Mouse (Mus musculus): ENCODE measurements around the gene Cpne5. TPM values are rescaled to one million over a fixed set of nuclear protein-coding genes. Genes with fewer than 3 reads are reported as not detected.
"Not testable (repeated sequence)": the region's sequence is repeated elsewhere in the genome, so short reads cannot be mapped to it uniquely, and the experiment has no call there.

The Cpne5 gene
- polyA plus RNA-seq, 1 experiment from 2014 or later, result 9.9 TPM

- H3K4me1 ChIP-seq, result peaks cover 4% of the 10 kb centered on the region; the same call in 1 of the 2 replicates
- no peak overlapping the region for H3K27ac ChIP-seq
- H3K9ac ChIP-seq, result no peak overlapping the region
- 93% methylated on average over 9 of the region's 9 CpGs for WGBS
- ATAC-seq (ENCODE audit: low FRiP score), result no peak
- peaks cover 79% of the 10 kb centered on the region for H3K36me3 ChIP-seq (replicated peaks)
- no peak overlapping the region for H3K4me2 ChIP-seq
- H3K27me3 ChIP-seq, result no peaks in the 10 kb centered on the region
- no peaks in the 10 kb centered on the region for H3K9me3 ChIP-seq
- no peak overlapping the region for H3K4me3 ChIP-seq (replicated peaks)
Observed at GRCm38 (mm10) chr17:29253684-29254083, 15.7 kb upstream of the Cpne5 start.

GRCm38 (mm10) chr17:29253236-29253635 lies 15.3 kb upstream of the Cpne5 start:
- H3K9me3 ChIP-seq, result no peaks in the 10 kb centered on the region
- no peak overlapping the region for H3K27ac ChIP-seq
- H3K4me2 ChIP-seq, result no peak overlapping the region
- peaks cover 4% of the 10 kb centered on the region; the same call in 1 of the 2 replicates for H3K4me1 ChIP-seq
- no peaks in the 10 kb centered on the region for H3K27me3 ChIP-seq
- H3K36me3 ChIP-seq (replicated peaks), result peaks cover 77% of the 10 kb centered on the region
- H3K9ac ChIP-seq, result no peak overlapping the region
- WGBS, result 93% methylated on average over 2 of the region's 2 CpGs
- H3K4me3 ChIP-seq (replicated peaks), result no peak overlapping the region
- ATAC-seq (ENCODE audit: low FRiP score), result no peak

GRCm38 (mm10) chr17:29251608-29252390 lies 13.8 kb upstream of the Cpne5 start:
- WGBS, result 81% methylated on average over 15 of the region's 15 CpGs
- peaks cover 64% of the 10 kb centered on the region for H3K36me3 ChIP-seq (replicated peaks)
- H3K4me3 ChIP-seq (replicated peaks), result no peak overlapping the region
- no peaks in the 10 kb centered on the region for H3K9me3 ChIP-seq
- no peak for ATAC-seq (ENCODE audit: low FRiP score)
- no peak overlapping the region for H3K4me2 ChIP-seq
- H3K27me3 ChIP-seq, result no peaks in the 10 kb centered on the region
- peaks cover 4% of the 10 kb centered on the region; the same call in 1 of the 2 replicates for H3K4me1 ChIP-seq
- peak overlapping the region; percentile 18; the same call in 1 of the 2 replicates for H3K9ac ChIP-seq
- H3K27ac ChIP-seq, result peak overlapping the region; percentile 46; the same call in 1 of the 2 replicates

GRCm38 (mm10) chr17:29251006-29251405 lies 13.0 kb upstream of the Cpne5 start:
- 86% methylated on average over 14 of the region's 14 CpGs for WGBS
- H3K27ac ChIP-seq; H3K4me1 ChIP-seq; ATAC-seq (ENCODE audit: low FRiP score); H3K4me3 ChIP-seq (replicated peaks); H3K4me2 ChIP-seq; H3K27me3 ChIP-seq; H3K9ac ChIP-seq; H3K9me3 ChIP-seq: not testable (repeated sequence)
- H3K36me3 ChIP-seq (replicated peaks), result peaks cover 61% of the 10 kb centered on the region

DNA sequence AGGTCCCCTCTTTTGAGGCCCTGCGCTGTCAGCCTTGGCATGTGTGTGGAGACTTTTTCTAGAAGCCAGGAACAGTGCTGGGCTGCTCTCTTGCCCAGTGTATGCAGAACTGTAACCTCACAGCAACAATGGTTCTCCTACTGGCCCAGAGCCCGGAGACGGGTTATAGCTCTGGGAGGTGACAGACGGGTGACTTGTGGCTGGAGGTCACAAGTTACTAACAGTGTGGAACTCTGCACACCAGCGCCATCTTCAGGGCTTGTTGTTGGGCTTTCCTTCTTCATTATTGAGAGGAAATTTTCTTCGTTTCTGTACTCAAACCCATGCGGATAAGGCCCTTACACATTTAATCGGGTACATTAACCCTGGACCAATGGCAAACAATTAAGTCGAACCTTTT lies 11.5 kb upstream of the Cpne5 start:
- Histone ChIP-seq H3K4me3 (replicated peaks) (no peak overlapping the region), H3K4me2 (no peak overlapping the region), H3K9me3 (no peaks in the 10 kb centered on the region), H3K36me3 (replicated peaks) (peaks cover 48% of the 10 kb centered on the region), H3K27me3 (0 out of 2 replicates have a peak, but pooled peaks cover under 1% of the 10 kb centered on the region), H3K9ac (no peak overlapping the region), H3K4me1 (peaks cover 24% of the 10 kb centered on the region), H3K27ac (no peak overlapping the region)
- WGBS, result 73% methylated on average over 9 of the region's 9 CpGs
- no peak for ATAC-seq (ENCODE audit: low FRiP score)

- H3K9ac ChIP-seq, result no peak overlapping the region
- peaks cover 38% of the 10 kb centered on the region for H3K36me3 ChIP-seq (replicated peaks)
- H3K4me1 ChIP-seq, result peaks cover 37% of the 10 kb centered on the region
- ATAC-seq (ENCODE audit: low FRiP score), result no peak
- H3K9me3 ChIP-seq, result no peaks in the 10 kb centered on the region
- H3K4me3 ChIP-seq (replicated peaks), result no peak overlapping the region
- peaks cover 4% of the 10 kb centered on the region; the same call in 1 of the 2 replicates for H3K27me3 ChIP-seq
- 0 out of 2 replicates have a peak overlapping the region, but pooled peaks have one; percentile 13 for H3K27ac ChIP-seq
- H3K4me2 ChIP-seq, result no peak overlapping the region
- WGBS, result 85% methylated on average over 13 of the region's 13 CpGs
Observed at GRCm38 (mm10) chr17:29247881-29248280, 9.9 kb upstream of the Cpne5 start.

- Histone ChIP-seq H3K27ac (peak overlapping the region; percentile 37; the same call in 1 of the 2 replicates), H3K4me2 (no peak overlapping the region), H3K27me3 (peaks cover 8% of the 10 kb centered on the region; the same call in 1 of the 2 replicates), H3K36me3 (replicated peaks) (peaks cover 31% of the 10 kb centered on the region), H3K4me1 (peaks cover 42% of the 10 kb centered on the region), H3K9me3 (no peaks in the 10 kb centered on the region), H3K9ac (no peak overlapping the region), H3K4me3 (replicated peaks) (no peak overlapping the region)
- 21% methylated on average over 5 of the region's 5 CpGs for WGBS
- peak; percentile 40; the same call in 1 of the 2 replicates for ATAC-seq (ENCODE audit: low FRiP score)
Observed at GRCm38 (mm10) chr17:29246602-29247001, 8.6 kb upstream of the Cpne5 start.

DNA sequence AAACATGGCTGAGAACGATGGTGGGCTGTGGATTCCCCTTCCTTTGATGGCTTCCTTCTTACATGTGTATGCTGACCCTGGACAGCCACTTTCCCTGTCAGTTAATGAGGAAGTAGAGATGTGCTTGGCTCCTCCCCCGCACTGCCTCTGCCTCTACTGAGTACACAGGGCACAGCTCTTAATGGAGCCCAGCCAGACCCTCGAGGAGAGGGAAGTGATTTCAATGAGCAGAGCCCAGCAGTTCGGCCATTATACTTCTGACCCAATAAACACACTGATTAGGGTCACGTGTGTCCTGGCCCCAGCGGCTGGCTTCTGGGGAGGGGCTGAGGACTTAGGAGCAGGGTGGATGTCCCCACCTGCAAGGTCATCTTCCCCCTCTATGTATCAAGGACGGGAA lies 7.8 kb upstream of the Cpne5 start:
- no peaks in the 10 kb centered on the region for H3K9me3 ChIP-seq
- ATAC-seq (ENCODE audit: low FRiP score), result peak; percentile 42; the same call in 1 of the 2 replicates
- peaks cover 44% of the 10 kb centered on the region for H3K4me1 ChIP-seq
- no peak overlapping the region for H3K4me3 ChIP-seq (replicated peaks)
- no peak overlapping the region for H3K4me2 ChIP-seq
- peak overlapping the region; percentile 37 for H3K27ac ChIP-seq
- H3K36me3 ChIP-seq (replicated peaks), result peaks cover 23% of the 10 kb centered on the region
- peak overlapping the region; percentile 12; the same call in 1 of the 2 replicates for H3K9ac ChIP-seq
- H3K27me3 ChIP-seq, result peaks cover 8% of the 10 kb centered on the region; the same call in 1 of the 2 replicates
- 34% methylated on average over 7 of the region's 7 CpGs for WGBS

DNA sequence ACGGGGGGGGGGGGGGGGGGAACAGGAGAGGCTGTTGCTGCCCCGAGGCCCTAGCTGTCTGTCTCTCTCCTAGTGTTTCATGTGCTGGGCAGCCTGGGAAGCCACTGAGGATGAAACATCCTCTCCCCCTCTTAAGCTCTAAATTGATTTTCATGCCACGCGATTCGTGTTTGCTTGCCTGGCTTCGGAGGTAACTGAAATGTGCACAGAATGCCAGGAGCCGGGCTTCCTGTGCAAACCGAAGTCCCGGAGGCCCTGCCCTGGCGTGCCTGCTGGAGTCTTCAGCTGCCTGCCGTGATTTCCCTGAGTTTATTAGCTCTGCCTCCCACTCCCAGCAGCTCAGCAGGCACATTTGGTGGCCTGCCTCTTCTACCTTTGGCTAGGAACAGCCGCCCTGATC lies 6.9 kb upstream of the Cpne5 start:
- 38% methylated on average over 11 of the region's 12 CpGs for WGBS
- peaks cover 10% of the 10 kb centered on the region; the same call in 1 of the 2 replicates for H3K27me3 ChIP-seq
- 0 out of 2 replicates have a peak overlapping the region, but pooled peaks have one; percentile 12 for H3K9ac ChIP-seq
- H3K27ac ChIP-seq, result peak overlapping the region; percentile 37; the same call in 1 of the 2 replicates
- peaks cover 15% of the 10 kb centered on the region for H3K36me3 ChIP-seq (replicated peaks)
- peaks cover 44% of the 10 kb centered on the region for H3K4me1 ChIP-seq
- ATAC-seq (ENCODE audit: low FRiP score), result no peak
- H3K4me3 ChIP-seq (replicated peaks), result no peak overlapping the region
- no peaks in the 10 kb centered on the region for H3K9me3 ChIP-seq
- H3K4me2 ChIP-seq, result no peak overlapping the region

DNA sequence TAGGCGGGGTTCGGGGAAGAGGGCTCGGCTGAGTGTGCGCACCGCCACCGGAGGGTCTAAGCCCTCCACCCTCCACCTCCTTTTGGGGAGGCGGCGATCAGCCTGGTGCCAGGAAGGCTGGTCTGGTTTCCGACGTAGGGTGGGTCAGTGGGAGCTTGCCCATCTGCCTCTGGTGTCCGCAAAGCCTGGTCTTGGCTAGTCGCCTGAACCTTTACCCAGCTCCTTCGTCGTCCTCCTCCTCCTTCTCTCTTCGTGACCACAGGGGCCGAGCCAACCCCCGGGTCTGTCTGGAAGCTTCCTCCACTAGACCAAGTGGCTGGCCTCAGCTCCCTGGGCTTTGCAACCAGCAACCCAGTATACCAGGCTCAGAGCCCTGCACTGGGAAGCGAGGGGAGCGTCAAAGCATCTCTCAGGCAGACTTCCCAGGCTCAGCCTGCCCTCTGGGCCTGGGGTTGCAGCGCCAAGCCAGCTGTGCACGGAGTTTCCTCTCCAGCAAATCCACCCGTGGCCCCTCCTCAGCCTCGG lies 516 bp upstream of the Cpne5 start:
- H3K4me2 ChIP-seq, result peak overlapping the region; percentile 100
- peak overlapping the region; percentile 50; the same call in 1 of the 2 replicates for H3K27ac ChIP-seq
- H3K4me1 ChIP-seq, result peaks cover 44% of the 10 kb centered on the region
- H3K27me3 ChIP-seq, result peaks cover 67% of the 10 kb centered on the region
- H3K9me3 ChIP-seq, result no peaks in the 10 kb centered on the region
- 2% methylated on average over 22 of the region's 23 CpGs for WGBS
- ATAC-seq (ENCODE audit: low FRiP score), result no peak
- H3K36me3 ChIP-seq (replicated peaks), result no peaks in the 10 kb centered on the region
- H3K9ac ChIP-seq, result peak overlapping the region; percentile 69
- peak overlapping the region; percentile 64 for H3K4me3 ChIP-seq (replicated peaks)

DNA sequence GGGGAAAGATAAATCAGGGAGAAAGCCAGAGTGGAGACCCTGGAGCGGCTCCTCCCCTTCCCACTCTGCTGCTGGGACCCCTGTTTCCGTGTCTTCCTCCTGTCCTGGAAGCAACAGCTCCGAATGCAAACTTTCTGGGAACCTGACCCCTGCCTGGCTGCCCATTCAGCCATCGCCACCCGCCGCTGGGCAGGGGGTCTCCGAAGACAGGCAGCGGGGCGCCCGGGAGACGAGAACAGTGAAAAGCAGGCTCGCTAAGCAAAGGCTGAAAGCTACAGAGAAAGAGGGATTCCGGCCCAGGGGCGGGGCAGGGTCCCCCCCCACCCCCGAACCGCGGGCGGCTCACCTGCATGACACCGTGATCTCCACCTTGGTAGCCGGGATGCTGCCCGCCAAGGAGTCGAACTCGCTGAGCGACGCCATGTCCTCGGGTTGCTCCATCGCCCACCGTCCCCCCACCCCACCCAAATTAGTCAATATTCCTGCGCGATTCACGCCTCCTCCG lies 648 bp downstream of the Cpne5 start:
- H3K4me2 ChIP-seq, result peak overlapping the region; percentile 100
- no peaks in the 10 kb centered on the region for H3K9me3 ChIP-seq
- ATAC-seq (ENCODE audit: low FRiP score), result no peak
- peaks cover 35% of the 10 kb centered on the region for H3K4me1 ChIP-seq
- no peaks in the 10 kb centered on the region for H3K36me3 ChIP-seq (replicated peaks)
- WGBS, result under 1% methylated on average over 32 of the region's 32 CpGs
- H3K9ac ChIP-seq, result peak overlapping the region; percentile 69
- peak overlapping the region; percentile 64 for H3K4me3 ChIP-seq (replicated peaks)
- peaks cover 63% of the 10 kb centered on the region for H3K27me3 ChIP-seq
- H3K27ac ChIP-seq, result no peak overlapping the region

DNA sequence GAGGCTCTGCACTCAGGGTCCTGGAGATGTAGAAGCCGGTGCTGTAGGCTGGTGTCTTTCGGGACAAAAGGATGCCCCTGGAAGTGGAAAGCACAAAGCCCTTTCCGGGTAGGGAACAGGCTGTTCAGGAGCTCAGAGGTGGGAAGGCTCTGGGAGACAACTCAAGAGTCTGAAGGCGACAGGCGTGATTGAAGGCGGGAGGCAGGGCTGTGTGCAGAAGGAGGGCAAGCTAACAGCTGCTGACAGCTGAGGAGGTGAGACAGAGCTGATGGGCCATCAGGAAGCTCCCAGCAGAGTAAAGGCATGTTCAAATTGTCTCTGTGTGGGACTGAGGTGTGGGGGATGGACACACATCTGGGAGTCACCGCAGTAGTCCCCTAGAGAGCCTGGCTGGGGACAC lies 1.9 kb downstream of the Cpne5 start:
- H3K9ac ChIP-seq, result no peak overlapping the region
- peaks cover 27% of the 10 kb centered on the region for H3K4me1 ChIP-seq
- ATAC-seq (ENCODE audit: low FRiP score), result no peak
- no peak overlapping the region for H3K4me3 ChIP-seq (replicated peaks)
- 0 out of 2 replicates have a peak overlapping the region, but pooled peaks have one; percentile 100 for H3K4me2 ChIP-seq
- no peak overlapping the region for H3K27ac ChIP-seq
- 78% methylated on average over 7 of the region's 7 CpGs for WGBS
- no peaks in the 10 kb centered on the region for H3K9me3 ChIP-seq
- H3K36me3 ChIP-seq (replicated peaks), result no peaks in the 10 kb centered on the region
- peaks cover 63% of the 10 kb centered on the region for H3K27me3 ChIP-seq
